Mouse (Mus musculus) midbrain, embryonic 12.5 days (tissue): ENCODE measurements around the gene Fth1. TPM values are rescaled to one million over a fixed set of nuclear protein-coding genes. Genes with fewer than 3 reads are reported as not detected.

Experiments
- ATAC-seq: fragments of 200-750 bp; cut with Nextera tagmentation; 2 replicates; pipeline ENCODE4 v1.8.0; 2017; ENCODE audit warnings: low read depth, moderate TSS enrichment, moderate library complexity; ENCODE audit not compliant: low FRiP score
- H3K27ac ChIP-seq: fragments of 300-500 bp; sonication (generic); replicated peaks from 2 replicates; pipeline ENCODE4 v1.5.1; 2016; ENCODE audit warnings: mild to moderate bottlenecking
- H3K27me3 ChIP-seq: fragments of 300-500 bp; sonication (generic); 2 replicates; pipeline ENCODE4 v1.6.1; 2016; ENCODE audit warnings: mild to moderate bottlenecking
- H3K36me3 ChIP-seq: fragments of 300-500 bp; sonication (generic); 2 replicates; pipeline ENCODE4 v1.6.1; 2016
- H3K4me1 ChIP-seq: fragments of 300-500 bp; sonication (generic); 2 replicates; pipeline ENCODE4 v1.6.1; 2016
- H3K4me2 ChIP-seq: fragments of 300-500 bp; sonication (generic); replicated peaks from 2 replicates; pipeline ENCODE4 v1.6.1; 2016; ENCODE audit warnings: mild to moderate bottlenecking, moderate library complexity
- H3K4me3 ChIP-seq: fragments of 300-500 bp; sonication (generic); 2 replicates; pipeline ENCODE4 v1.5.1; 2016; ENCODE audit warnings: mild to moderate bottlenecking
- H3K9ac ChIP-seq: fragments of 300-500 bp; sonication (generic); replicated peaks from 2 replicates; pipeline ENCODE4 v1.6.1; 2016; ENCODE audit warnings: mild to moderate bottlenecking, moderate library complexity
- H3K9me3 ChIP-seq: fragments of 300-500 bp; sonication (generic); 2 replicates; pipeline ENCODE4 v1.6.1; 2016; ENCODE audit warnings: mild to moderate bottlenecking
- WGBS: fragments of 180-500 bp; shearing (Covaris S2); methylation state at CpG from one replicate; pipeline ENCODE4 v1.1.7; 2016; 5-methylcytosine and 5-hydroxymethylcytosine counted together
- polyA plus RNA-seq: library from polyadenylated mRNA; unstranded; fragments of >200 nt; fragmentation: Nextera tagmentation; extraction: Ambion mirVana; gene quantifications from 2 replicates; pipeline ENCODE4 v1.2.1, GENCODE M21; 2016

Fth1 gene
- polyA plus RNA-seq, 1 experiment from 2014 or later: 1,421 TPM

DNA sequence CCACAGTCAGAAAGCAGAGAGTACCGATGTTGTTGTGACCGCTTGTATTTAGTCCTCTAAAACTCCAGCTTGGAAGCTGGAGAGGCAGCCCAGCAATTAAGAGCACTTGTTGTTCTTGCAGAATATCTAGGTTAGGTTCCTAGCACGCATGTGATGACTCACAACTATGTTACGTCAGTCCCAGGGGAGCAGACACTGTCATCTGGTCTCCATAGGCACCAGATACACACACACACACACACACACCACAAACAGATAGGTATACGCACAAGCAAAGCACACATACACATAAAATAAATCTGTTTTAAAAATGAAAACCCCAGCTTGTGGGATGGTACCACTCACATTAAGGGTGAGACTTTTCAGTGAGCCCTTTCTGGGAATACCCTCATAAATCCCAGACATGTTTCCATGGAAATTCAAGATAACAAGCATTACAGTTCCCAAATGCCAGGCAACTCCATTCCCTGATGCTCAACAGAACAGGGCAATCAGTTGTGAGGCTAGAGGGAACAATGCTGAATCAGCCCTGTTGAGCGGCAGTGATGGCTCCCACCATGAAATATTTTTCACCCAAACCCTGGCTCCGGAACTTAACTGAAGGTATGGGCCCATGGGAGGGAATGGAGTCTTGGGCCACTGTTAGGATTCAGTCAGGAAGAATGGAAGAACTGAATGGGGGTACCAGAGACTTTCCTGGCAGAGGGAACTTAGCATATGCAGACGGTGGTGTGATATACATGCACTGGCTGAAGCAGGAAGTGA is 34.4 kb upstream of the Fth1 start:
- no peak overlapping the region for H3K4me2 ChIP-seq
- H3K27me3 ChIP-seq: no peaks in the 10 kb centered on the region
- H3K9me3 ChIP-seq: no peaks in the 10 kb centered on the region
- H3K4me1 ChIP-seq: peaks cover under 1% of the 10 kb centered on the region; the same call in 1 of the 2 replicates
- H3K27ac ChIP-seq: no peak overlapping the region
- no peak for ATAC-seq
- H3K4me3 ChIP-seq: no peak overlapping the region
- no peaks in the 10 kb centered on the region for H3K36me3 ChIP-seq
- WGBS: 91% methylated on average over 8 of the region's 8 CpGs
- no peak overlapping the region for H3K9ac ChIP-seq

DNA sequence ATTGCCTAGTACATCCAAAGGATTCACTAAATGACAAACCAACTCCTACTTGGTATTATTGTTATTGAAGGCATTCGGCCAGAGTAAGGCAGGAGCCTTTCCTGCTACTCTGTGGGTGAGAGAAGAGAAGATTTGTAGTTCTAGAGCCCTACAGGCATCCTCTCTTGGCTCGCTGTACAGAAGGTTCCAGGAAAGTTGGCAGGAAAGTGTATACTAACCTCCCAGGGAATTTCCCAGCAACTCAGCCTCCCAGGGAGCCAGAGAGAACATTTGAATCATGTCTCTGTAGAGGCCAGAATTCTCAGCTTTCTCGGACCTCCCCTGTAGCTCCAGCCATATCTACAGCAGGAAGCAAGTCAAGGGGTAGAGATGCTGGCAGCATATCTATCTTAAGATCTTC is 33.4 kb upstream of the Fth1 start:
- Histone ChIP-seq H3K36me3 (no peaks in the 10 kb centered on the region), H3K9ac (no peak overlapping the region), H3K4me3 (no peak overlapping the region), H3K27me3 (no peaks in the 10 kb centered on the region), H3K4me1 (no peaks in the 10 kb centered on the region), H3K4me2 (no peak overlapping the region), H3K27ac (no peak overlapping the region), H3K9me3 (no peaks in the 10 kb centered on the region)
- no peak for ATAC-seq
- 77% methylated on average over 3 of the region's 3 CpGs for WGBS

DNA sequence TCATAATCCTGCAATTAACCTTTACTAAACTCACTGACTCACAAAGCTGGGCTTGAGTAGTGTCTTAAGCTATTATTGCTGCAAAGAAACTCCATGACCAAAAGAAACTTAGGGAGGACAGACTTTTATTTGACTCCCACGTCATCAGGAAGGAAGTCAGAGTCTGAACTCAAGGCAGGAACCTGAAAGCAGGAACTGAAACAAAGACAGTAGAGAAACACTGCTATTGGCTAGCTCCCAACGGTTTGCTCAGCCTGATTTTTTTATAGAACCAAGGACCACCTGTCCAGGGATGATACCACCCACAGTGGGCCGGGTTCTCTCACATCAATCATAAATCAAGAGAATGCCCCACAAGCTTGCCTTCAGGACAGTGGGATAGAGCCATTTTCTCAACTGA is 28.0 kb upstream of the Fth1 start:
- no peak for ATAC-seq
- Histone ChIP-seq H3K27me3 (no peaks in the 10 kb centered on the region), H3K9me3 (no peaks in the 10 kb centered on the region), H3K4me3 (no peak overlapping the region), H3K27ac (no peak overlapping the region), H3K4me2 (no peak overlapping the region), H3K9ac (no peak overlapping the region), H3K4me1 (peaks cover 12% of the 10 kb centered on the region), H3K36me3 (no peaks in the 10 kb centered on the region)
- 72% methylated on average over 3 of the region's 3 CpGs for WGBS

- no peak overlapping the region for H3K4me3 ChIP-seq
- no peaks in the 10 kb centered on the region for H3K27me3 ChIP-seq
- ATAC-seq: no peak
- H3K4me1 ChIP-seq: peaks cover 12% of the 10 kb centered on the region
- no peak overlapping the region for H3K27ac ChIP-seq
- H3K9ac ChIP-seq: no peak overlapping the region
- no peaks in the 10 kb centered on the region for H3K36me3 ChIP-seq
- WGBS: 91% methylated on average over 3 of the region's 3 CpGs
- no peaks in the 10 kb centered on the region for H3K9me3 ChIP-seq
- H3K4me2 ChIP-seq: no peak overlapping the region
These were observed 27.5 kb upstream of the Fth1 start for GRCm38 (mm10) chr19:9952912-9953311.

DNA sequence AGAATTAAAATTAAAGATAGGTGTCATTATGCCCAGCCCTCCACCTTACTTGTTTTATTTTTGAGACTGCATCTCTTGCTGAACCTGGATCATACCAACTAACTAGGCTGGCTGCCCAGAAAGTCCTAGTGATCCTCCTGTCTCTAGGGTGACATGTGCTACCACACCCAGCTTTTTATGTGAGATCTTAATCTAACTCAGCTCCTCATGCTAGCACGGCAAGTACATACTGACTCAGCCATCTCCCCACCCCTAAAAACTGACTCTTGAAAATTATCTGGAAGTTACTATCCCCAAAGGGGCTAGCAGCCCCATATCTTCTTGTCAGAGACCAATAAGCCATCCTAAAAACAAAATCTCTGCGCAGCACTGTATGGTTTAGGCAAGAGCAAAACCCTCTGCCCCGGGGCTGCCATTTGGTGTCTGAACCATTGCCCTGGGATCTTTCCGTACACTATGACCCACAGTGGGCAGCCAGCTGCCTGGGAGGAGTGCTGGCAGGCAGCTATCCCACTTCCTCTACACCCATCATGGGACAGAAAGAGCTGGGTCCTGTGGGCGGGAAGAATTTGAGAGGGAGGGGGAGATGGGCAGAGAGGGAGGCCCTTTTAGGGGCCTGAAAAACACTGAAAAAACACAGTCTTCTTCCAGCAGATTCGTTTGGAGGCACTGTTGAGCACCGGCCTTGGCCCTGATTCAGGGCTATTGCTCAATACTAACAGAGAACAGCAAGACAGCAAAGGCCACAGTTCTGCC is 26.2 kb upstream of the Fth1 start:
- Histone ChIP-seq H3K9ac (no peak overlapping the region), H3K9me3 (no peaks in the 10 kb centered on the region), H3K27me3 (no peaks in the 10 kb centered on the region), H3K4me1 (peaks cover 12% of the 10 kb centered on the region), H3K36me3 (no peaks in the 10 kb centered on the region), H3K27ac (no peak overlapping the region), H3K4me2 (no peak overlapping the region), H3K4me3 (no peak overlapping the region)
- WGBS: 53% methylated on average over 7 of the region's 7 CpGs
- ATAC-seq: no peak

DNA sequence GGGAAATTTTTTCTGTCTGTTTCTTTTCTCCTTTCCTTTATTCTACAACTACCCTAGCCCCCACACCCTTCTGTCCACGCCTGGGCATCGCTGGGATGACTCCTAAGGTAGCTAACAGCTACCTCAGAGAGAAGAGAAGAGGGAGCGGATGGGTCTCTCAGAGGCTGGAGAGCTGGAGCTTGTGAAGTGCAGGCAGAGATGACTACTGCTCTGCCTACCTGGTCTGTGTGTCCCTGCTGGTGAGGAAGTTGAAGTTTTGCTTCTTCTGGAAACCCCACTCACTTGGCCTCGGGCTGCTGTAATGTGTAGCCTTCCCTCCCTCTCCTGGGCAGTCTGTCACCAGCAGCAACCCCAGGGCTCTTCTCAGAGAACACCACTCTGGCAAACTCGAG is 25.6 kb upstream of the Fth1 start:
- no peak overlapping the region for H3K9ac ChIP-seq
- H3K27ac ChIP-seq: no peak overlapping the region
- no peaks in the 10 kb centered on the region for H3K9me3 ChIP-seq
- ATAC-seq: no peak
- no peak overlapping the region for H3K4me3 ChIP-seq
- no peaks in the 10 kb centered on the region for H3K36me3 ChIP-seq
- no peaks in the 10 kb centered on the region for H3K27me3 ChIP-seq
- 48% methylated on average over 5 of the region's 5 CpGs for WGBS
- H3K4me2 ChIP-seq: no peak overlapping the region
- H3K4me1 ChIP-seq: peaks cover 12% of the 10 kb centered on the region

DNA sequence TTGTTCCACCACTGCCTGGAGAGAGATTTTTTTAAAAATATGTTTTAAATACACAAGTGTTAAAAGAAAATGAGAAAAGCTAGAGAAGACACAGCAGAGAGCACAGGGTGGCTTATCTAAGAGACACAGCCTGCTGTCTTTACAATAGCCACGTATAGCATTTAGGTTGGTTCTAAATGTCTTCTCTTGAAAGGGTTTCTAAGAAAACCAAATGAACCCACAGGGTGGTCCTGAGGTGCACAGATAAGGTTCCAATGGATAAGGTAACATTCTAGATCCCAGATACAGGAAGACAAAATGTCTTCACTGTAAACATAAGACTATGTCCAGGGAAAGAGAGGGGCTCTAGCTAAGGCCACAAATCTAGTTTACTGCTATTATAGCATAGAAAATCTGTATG is 25.0 kb upstream of the Fth1 start:
- Histone ChIP-seq H3K27ac (no peak overlapping the region), H3K9me3 (no peaks in the 10 kb centered on the region), H3K36me3 (no peaks in the 10 kb centered on the region), H3K4me2 (no peak overlapping the region), H3K27me3 (no peaks in the 10 kb centered on the region), H3K9ac (no peak overlapping the region), H3K4me3 (no peak overlapping the region), H3K4me1 (peaks cover 12% of the 10 kb centered on the region)
- no peak for ATAC-seq
- 78% methylated on average over 1 of the region's 1 CpGs for WGBS

- H3K9me3 ChIP-seq: no peaks in the 10 kb centered on the region
- ATAC-seq: no peak
- no peaks in the 10 kb centered on the region for H3K36me3 ChIP-seq
- peaks cover 12% of the 10 kb centered on the region for H3K4me1 ChIP-seq
- 74% methylated on average over 4 of the region's 4 CpGs for WGBS
- no peak overlapping the region for H3K4me3 ChIP-seq
- no peak overlapping the region for H3K27ac ChIP-seq
- no peaks in the 10 kb centered on the region for H3K27me3 ChIP-seq
- H3K9ac ChIP-seq: no peak overlapping the region
- H3K4me2 ChIP-seq: no peak overlapping the region
These were observed 23.6 kb upstream of the Fth1 start for GRCm38 (mm10) chr19:9956624-9957388.

GRCm38 (mm10) chr19:9957965-9958364 is 22.4 kb upstream of the Fth1 start:
- H3K9me3 ChIP-seq: no peaks in the 10 kb centered on the region
- no peaks in the 10 kb centered on the region for H3K36me3 ChIP-seq
- no peak overlapping the region for H3K9ac ChIP-seq
- no peak overlapping the region for H3K4me3 ChIP-seq
- no peaks in the 10 kb centered on the region for H3K27me3 ChIP-seq
- ATAC-seq: no peak
- H3K4me2 ChIP-seq: no peak overlapping the region
- H3K4me1 ChIP-seq: peaks cover 12% of the 10 kb centered on the region
- WGBS: 86% methylated on average over 5 of the region's 5 CpGs
- H3K27ac ChIP-seq: no peak overlapping the region

DNA sequence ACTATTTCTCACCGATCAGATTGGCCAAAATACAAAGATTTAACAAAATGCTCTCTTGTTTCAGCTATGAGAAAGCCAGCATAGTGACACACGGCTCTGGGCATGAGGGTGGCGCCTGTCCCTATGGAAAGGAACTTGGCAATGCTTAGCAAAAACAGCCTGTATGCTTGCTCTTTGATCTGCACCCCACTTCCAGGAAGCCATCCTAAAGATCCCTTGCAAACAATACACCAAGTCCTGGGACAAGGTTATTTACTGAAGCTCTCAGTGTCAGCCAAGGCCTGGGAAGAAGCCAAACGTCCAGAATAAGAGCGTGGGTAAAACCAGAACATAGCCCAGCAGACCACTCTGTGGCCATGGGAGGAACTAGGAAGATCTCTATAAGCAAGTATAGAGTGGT is 19.6 kb upstream of the Fth1 start:
- 89% methylated on average over 5 of the region's 5 CpGs for WGBS
- no peak overlapping the region for H3K27ac ChIP-seq

GRCm38 (mm10) chr19:9964205-9964916 is 16.0 kb upstream of the Fth1 start:
- H3K36me3 ChIP-seq: no peaks in the 10 kb centered on the region
- H3K4me2 ChIP-seq: no peak overlapping the region
- H3K4me1 ChIP-seq: no peaks in the 10 kb centered on the region
- 29% methylated on average over 7 of the region's 7 CpGs for WGBS
- H3K27me3 ChIP-seq: no peaks in the 10 kb centered on the region
- no peak overlapping the region for H3K27ac ChIP-seq
- H3K9me3 ChIP-seq: no peaks in the 10 kb centered on the region
- no peak for ATAC-seq
- no peak overlapping the region for H3K4me3 ChIP-seq
- no peak overlapping the region for H3K9ac ChIP-seq

More for the DNA sequence above, 19.6 kb upstream of the Fth1 start:
- Histone ChIP-seq H3K4me1 (0 out of 2 replicates have a peak, but pooled peaks cover 4% of the 10 kb centered on the region), H3K36me3 (no peaks in the 10 kb centered on the region), H3K4me3 (no peak overlapping the region), H3K27me3 (no peaks in the 10 kb centered on the region), H3K9ac (no peak overlapping the region), H3K9me3 (no peaks in the 10 kb centered on the region), H3K4me2 (no peak overlapping the region)
- ATAC-seq: no peak
